Mouse (Mus musculus): ENCODE results near the gene Ttc22.

DNA sequence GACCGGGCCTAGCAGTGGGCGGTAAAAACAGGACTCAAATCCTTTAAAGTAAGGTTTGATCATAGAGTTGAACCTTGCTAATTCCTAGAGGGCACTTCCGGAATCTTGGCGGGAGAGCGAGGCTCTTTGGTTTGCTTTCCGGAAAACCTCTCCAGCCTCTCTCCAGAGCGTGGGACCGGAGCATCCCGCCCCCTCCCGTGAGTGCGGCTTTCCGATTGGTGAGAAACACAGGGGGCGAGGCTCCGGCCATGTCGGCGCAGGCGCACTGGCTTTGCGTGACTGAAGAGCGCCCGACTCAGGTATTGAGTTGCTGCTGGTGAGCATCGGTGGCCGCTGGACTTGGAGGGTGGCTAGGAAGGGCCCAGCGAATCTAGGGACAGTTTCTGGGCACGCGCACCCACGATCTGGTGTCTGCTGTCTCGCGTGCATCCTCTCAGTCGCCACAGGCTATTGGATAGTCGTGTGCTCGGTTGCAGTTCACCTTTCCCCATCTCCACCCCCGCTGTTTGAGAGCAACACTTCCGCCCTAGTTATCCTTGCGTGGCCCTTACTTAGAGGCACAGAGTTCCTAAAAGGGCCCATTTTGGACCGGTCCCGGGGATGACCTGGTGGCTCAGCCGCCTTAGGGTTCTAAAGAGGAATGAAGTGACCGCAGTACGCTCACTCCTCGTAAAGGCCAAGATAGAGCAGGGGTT, 28.7 kb downstream of the Ttc22 start, which contains the start of gene Pars2:
- TF ChIP-seq CTCF (IDR thresholded peaks at IDR 0.05; ENCODE audit: low read depth) (no peak), EP300 (IDR thresholded peaks at IDR 0.05; ENCODE audit: low read depth) (no peak)

Data from heart, postnatal 0 days (tissue).